ENCODE assay signal across 9 mouse cellular contexts in the genomic region with DNA sequence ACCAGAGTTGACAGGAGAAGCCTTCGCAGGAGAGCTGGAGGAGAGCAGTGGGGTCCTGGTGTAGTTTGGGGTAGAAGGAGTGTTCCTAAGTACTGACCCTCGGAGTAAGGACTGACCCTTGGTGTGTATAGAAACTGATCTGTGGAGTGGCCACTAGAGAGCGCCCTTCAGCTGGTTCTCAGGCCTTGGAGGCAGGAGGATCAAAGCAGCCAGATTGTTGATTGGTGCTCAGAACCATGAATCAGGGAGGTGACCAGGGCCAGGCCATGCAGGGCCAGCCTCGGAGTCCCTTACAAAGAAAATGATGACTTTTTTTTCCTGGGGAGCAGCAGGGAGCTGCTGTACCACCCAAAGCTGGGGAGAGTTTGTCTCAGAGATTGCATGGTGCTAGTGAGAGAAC. TPM values are rescaled to one million over a fixed set of nuclear protein-coding genes. Genes with fewer than 3 reads are reported as not detected.
DNase-seq lines count a peak whose midpoint lies in the region; ATAC-seq and TF ChIP-seq lines count a peak whose summit lies in the region.
"Had no signal": no experiment of that assay in that cellular context is flagged by ENCODE, and none has a peak within 500 bp of the region (broad histone marks: within the 10 kb centered on the region; RNA-seq: fewer than 3 reads in every experiment).

No protein-coding gene starts in this region.

- H3K27me3 ChIP-seq in Patski = no peaks in the 10 kb centered on the region
- H3K27me3 ChIP-seq in limb, embryonic 10.5 days (ENCODE audit: low read depth, poor library complexity, severe bottlenecking) = no peaks in the 10 kb centered on the region
- H3K27me3 ChIP-seq in neural tube, embryonic 11.5 days (ENCODE audit: control insufficient read depth, insufficient read depth, low read length) = no peaks in the 10 kb centered on the region
- H3K27me3 ChIP-seq: heart, embryonic 15.5 days had no signal

- no peaks in the 10 kb centered on the region for H3K9me3 ChIP-seq in limb, embryonic 10.5 days (replicated peaks)
- no peaks in the 10 kb centered on the region for H3K9me3 ChIP-seq in neural tube, embryonic 11.5 days (ENCODE audit: control insufficient read depth, low read length)
- H3K9me3 ChIP-seq: heart, embryonic 15.5 days had no signal

- H3K4me1 ChIP-seq in limb, embryonic 10.5 days = no peaks in the 10 kb centered on the region
- H3K4me1 ChIP-seq in neural tube, embryonic 11.5 days (ENCODE audit: control insufficient read depth, insufficient read depth, low read length) = no peaks in the 10 kb centered on the region
- H3K4me1 ChIP-seq: heart, embryonic 15.5 days had no signal

- peak; percentile 39 for DNase-seq in ovary, postnatal 14 days (ENCODE audit: low spot score)
- no peak for DNase-seq in ovary, postnatal 10 days (ENCODE audit: low spot score)
- no peak for DNase-seq in Patski (ENCODE audit: low read depth, low spot score)
- DNase-seq in cerebellum, adult 9-10 months = peak; percentile 54
- DNase-seq in gastrocnemius, postnatal 14 days = peak; percentile 38
- peak; percentile 78 for DNase-seq in limb, embryonic 10.5 days (ENCODE audit: low spot score)
- peak; percentile 70 for DNase-seq in neural tube, embryonic 11.5 days (ENCODE audit: low spot score)
- no peak for DNase-seq in frontal cortex, postnatal 14 days (ENCODE audit: low spot score in 2 of 2)

- CTCF ChIA-PET in Patski (lab: Charles Lee) = interaction anchor here (0.9 to 1.8 kb wide), 5 partner anchors 12 to 191 kb away, joined by 3 to 12 read pairs (median 3); no protein-coding TSS in a partner anchor

- POLR2A ChIA-PET in Patski (lab: Charles Lee) = no interaction called here

- 17% methylated on average over 4 of the region's 4 CpGs for WGBS in limb, embryonic 10.5 days
- WGBS in neural tube, embryonic 11.5 days = 17% methylated on average over 4 of the region's 4 CpGs

- no peak for ATAC-seq in Patski
- no peak for ATAC-seq in neural tube, embryonic 11.5 days (ENCODE audit: insufficient read depth, low FRiP score, low TSS enrichment)

- in situ Hi-C loops in Patski (cut with MboI; ENCODE audit: low pct_unique_long_range_greater_than_20kb) = no loop called here

- H3K27ac ChIP-seq in limb, embryonic 10.5 days = no peak overlapping the region
- no peak overlapping the region for H3K27ac ChIP-seq in neural tube, embryonic 11.5 days (ENCODE audit: low read depth, low read length)
- H3K27ac ChIP-seq: heart, embryonic 15.5 days had no signal

- H3K36me3 ChIP-seq in limb, embryonic 10.5 days = peaks cover 63% of the 10 kb centered on the region
- peaks cover 2% of the 10 kb centered on the region; the same call in 1 of the 2 replicates for H3K36me3 ChIP-seq in neural tube, embryonic 11.5 days (ENCODE audit: control insufficient read depth, insufficient read depth, low read length)

- H3K4me2 ChIP-seq in neural tube, embryonic 11.5 days (ENCODE audit: low read depth) = no peak overlapping the region
- H3K4me2 ChIP-seq: heart, embryonic 15.5 days had no signal

- H3K4me3 ChIP-seq in limb, embryonic 10.5 days = no peak overlapping the region
- H3K4me3 ChIP-seq in neural tube, embryonic 11.5 days (ENCODE audit: low read depth, low read length) = no peak overlapping the region
- H3K4me3 ChIP-seq: heart, embryonic 15.5 days had no signal

- peak; percentile 76 for TF ChIP-seq CTCF in Patski (IDR thresholded peaks at IDR 0.05)

- intact Hi-C loops in gastrocnemius, postnatal 14 days (cut with DNase I; ENCODE audit: low total_unique reads) = no loop called here

- H3K9ac ChIP-seq in neural tube, embryonic 11.5 days (ENCODE audit: low read length) = no peak overlapping the region
- H3K9ac ChIP-seq: heart, embryonic 15.5 days had no signal

RNA-seq across cellular contexts. Expression of gene Wdr66, which starts 6.4 kb away (rescaled TPM):
- polyA plus RNA-seq in Patski (2021) = 0.14 TPM
- 1 to 10 TPM; 2.0 to 2.2 TPM for total RNA-seq in gastrocnemius, postnatal 14 days (2021)
- polyA plus RNA-seq in limb, embryonic 10.5 days (2016; fragmentation: Nextera tagmentation; extraction: Ambion mirVana) = 0.16 and 0.20 TPM in 2 replicates
- polyA plus RNA-seq in neural tube, embryonic 11.5 days (2014; fragmentation: Nextera tagmentation; extraction: Ambion mirVana) = 11.9 and 13.8 TPM in 2 replicates

Comparison
In these comparisons a context has a peak if more than half of its experiments do, and no peak if none do; other contexts are left out.
1. DNase-seq: peak in ovary, postnatal 14 days (single experiment), cerebellum, adult 9-10 months (single experiment), gastrocnemius, postnatal 14 days (single experiment), limb, embryonic 10.5 days (single experiment) and neural tube, embryonic 11.5 days (single experiment); none in ovary, postnatal 10 days (single experiment), Patski (single experiment) and frontal cortex, postnatal 14 days (0 of 2).
2. RNA of gene Wdr66, which starts 6.4 kb away (polyA plus RNA-seq): 11.9 to 13.8 TPM in neural tube, embryonic 11.5 days; 0.16 to 0.20 TPM in limb, embryonic 10.5 days and 0.14 TPM in Patski (single experiment); every median in the first group is over 10 times any median in the second.